Mouse (Mus musculus) heart, postnatal 14 days (tissue): ENCODE measurements around the gene Prkce. TPM values are rescaled to one million over a fixed set of nuclear protein-coding genes. Genes with fewer than 3 reads are reported as not detected.

ENCODE experiments used
- DNase-seq, 2 experiments: peaks; one replicate each; pipeline ENCODE4 v3.0.0; 2021 to 2022
- intact Hi-C: fragments of 180-260 bp; cut with DNase I; formaldehyde crosslinking; loops from one replicate; pipeline ENCODE4 v1.15.1; 2025
- total RNA-seq, 2 experiments: library from RNA; stranded (reverse); gene quantifications; 2 replicates each; pipeline ENCODE4 v1.2.3; 2021

Gene Prkce
- total RNA-seq, 2 experiments from 2014 or later, result 28.7 to 29.1 TPM

DNA sequence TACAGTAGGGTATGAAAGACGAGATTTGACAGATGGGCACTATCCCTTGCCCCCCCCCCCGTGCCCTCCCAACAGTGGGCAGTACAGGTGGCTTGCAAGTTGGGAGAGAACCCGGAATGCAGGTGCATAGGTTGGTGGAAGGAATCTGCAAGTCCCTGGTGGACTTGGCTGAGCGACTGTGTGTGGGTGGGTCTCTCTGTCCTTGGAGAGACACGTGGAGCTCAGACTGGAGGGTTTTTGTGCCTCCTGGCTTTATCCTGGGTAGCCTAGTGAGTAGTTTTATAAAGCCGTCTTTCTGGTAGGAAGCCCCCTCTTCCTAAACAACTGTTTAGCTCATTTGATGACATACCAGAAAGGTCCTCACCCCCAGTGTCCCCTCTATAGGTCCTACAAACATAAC is 1.5 kb downstream of the Prkce start:
- DNase-seq, result no peak
- intact Hi-C loops, result loop anchor here (2.0 to 5.0 kb wide), 2 partner anchors 38 to 68 kb away; no protein-coding TSS in a partner anchor

DNA sequence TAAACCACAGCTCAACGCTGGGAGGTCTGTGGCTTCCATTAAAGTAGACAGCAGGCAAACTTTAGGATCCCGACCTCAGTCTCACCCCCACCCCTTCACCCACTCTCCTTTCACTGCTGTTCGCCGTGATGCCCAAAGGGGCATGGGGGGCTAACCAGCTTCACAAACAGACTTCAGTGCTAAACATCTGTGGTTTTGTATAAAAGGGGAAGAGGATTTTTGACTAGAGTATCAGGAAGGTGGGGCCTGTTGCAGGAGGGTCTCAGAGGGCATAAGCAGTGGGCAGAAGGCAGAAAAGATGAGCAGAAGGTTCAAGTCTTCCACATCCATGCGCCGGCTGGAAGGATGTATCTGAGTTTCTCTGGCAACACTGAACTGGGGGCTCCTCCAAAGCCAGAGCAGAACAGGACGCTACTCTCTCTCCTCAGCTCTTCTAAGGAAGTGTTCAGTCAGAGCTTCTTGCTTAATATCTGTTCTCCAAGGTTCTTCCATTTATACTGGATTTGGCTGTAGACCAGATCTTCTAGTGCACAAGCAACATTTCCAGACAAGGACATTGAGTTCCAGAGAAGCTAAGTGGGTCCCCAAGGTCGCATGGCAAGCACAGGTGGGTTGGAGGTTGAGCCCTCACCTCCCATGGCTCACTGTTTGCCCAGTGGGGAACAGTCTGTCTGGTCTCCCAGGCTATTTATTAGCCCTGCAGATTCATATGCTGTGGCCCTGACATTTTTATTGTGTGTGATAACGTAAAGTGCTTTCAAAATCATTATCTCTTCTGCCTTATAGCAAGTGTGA is 2.8 kb downstream of the Prkce start:
- intact Hi-C loops, result no loop called here

DNA sequence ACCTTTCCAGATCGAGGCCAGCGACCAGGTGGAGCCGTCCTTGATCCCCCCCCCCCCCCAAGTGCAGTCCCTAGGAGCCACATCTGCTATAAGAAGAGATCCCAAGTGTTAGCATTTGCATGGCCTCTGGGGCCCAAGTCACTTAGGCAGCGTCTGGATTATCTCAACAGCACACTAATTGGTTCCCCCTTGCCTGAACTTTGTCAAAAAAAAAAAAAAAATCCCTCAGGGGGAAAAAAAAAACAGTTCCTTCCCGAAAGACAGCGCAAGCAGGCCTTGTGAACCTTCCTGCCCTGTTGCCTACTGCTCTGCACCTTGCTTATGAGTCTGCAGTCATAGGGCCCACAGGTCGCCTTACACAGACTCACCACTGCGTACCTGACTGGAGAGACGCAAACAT is 7.9 kb downstream of the Prkce start:
- intact Hi-C loops, result no loop called here
- no peak for DNase-seq

More for the DNA sequence above, 2.8 kb downstream of the Prkce start:
- no peak for DNase-seq

DNA sequence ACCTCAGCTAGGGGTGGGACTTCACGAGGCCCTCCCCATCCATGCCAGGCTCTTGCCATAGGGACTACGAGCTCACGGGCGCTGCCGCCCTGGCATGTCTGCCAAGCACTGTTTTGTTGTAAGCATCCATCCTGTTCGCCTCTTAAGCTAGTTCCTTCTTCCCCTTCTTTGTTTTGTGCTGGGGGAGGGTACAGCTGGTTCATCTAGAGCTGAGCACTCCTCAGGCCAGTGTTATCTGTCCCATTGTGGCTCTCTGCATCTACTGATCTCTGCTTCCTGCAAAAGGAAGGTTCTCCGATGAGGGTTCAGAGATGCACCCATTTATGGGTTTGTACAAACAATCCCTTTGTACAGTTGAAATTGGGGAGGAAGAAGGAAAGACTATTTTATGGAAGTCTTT is 9.1 kb downstream of the Prkce start:
- no peak for DNase-seq
- intact Hi-C loops, result no loop called here

DNA sequence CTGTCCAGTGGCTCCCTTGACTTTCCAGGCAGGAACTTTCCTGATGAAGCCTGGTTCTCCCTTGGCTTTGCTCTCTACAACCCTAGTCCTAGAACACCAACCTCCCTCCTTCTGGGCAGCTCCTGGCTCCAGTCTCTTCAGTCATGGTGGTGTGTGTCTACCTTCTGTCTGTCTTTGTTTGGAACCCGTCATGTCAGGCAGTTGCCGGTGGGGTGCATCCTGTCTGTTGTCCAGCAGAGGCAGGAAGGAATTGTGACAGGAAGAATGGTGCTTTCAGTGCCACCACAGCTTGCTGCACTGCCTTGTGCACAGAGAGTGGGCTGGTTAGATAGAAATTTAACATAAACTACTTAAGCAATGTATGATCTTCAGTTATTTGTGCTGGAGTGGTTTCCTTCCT is 16.2 kb downstream of the Prkce start:
- intact Hi-C loops, result no loop called here
- DNase-seq, result no peak

DNA sequence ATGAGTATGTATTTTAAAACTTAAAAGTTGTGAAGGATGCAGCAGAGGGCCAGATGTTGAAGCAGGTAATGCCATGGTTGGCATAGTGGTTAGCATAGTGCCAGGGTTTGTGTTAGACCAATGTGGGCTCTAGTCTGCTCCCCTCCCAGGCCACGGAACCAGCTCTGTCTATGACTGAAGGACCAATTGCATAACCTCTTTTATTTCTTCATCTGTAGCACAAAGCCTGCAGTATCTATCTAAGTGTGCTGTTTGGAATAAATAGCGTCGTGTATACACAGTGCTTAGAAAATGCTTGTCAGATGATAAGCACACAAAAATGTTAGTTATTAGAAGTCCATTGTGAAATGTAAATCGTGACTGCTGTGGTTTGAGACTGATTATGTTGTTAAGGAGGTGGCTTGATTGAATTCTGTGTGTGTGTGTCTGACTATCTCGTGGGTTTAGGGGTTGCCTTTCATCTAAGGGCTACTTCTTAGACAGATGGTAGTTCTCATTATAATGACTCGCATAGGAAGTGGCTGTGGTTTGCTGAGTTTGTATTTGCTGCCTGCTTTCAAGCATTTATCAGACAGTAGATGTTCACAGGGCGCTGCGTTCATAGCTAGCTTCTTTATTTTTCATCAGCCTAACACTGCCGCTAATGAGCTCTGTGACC is 17.1 kb downstream of the Prkce start:
- no peak for DNase-seq
- intact Hi-C loops, result no loop called here

DNA sequence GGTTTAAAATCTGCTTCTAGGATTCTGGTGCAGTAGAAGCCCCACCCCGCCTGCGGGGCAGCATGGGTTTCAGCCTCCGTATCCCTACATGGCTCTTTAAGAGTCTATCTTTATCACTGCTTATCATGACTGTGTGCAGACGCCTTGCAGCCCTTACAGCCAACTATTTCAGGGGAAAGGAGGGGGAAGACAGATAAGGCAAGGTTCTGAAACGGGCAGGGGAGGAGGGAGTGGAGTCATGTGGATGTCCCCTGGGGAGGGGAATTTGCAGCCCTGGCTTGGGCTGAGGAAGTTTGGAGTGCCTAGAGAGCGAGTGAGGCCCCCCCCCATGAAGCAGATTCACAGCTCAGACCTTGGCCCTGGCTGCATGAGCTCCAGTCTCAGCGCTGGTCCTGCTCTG is 18.0 kb downstream of the Prkce start:
- intact Hi-C loops, result no loop called here
- DNase-seq, result peak; percentile 53 to 58

DNA sequence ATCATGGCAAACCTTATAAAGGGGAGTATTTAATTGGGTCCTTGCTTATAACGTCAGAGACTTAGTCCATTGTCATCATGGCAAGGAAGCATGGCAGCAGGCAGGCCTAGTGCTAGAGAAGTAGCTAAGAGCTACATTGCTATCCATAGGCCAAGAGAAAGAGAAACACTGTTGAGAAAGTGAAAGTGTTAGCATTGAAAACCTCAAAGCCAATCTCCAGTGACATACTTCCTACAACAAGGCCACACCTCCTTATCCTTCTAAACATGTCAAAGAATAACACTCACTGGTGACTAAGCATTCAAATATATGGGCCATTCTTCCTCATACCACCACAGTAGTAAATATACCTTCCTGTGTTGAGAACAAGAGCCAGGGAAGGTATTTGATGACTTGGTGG is 20.2 kb downstream of the Prkce start:
- DNase-seq, result no peak
- intact Hi-C loops, result no loop called here

DNA sequence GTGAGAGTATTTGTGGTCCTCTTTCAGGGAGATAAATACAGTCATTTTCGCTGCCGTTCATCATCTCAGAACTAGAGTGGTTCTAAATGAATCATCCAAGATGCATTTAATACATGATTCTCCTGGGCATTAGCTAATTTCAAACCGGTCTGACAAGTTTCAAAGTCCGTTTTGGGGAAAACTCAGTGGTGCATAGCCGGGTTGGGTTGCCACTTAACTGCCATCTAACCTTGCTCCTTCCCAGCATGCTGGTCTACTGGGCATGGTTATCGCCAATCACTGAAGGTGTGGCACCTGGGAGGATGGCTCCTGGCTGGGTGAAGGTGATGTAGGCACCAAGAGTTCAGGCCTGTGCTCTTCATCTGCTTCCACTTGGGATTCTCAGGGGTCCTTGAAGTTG is 26.4 kb downstream of the Prkce start:
- intact Hi-C loops, result no loop called here
- no peak for DNase-seq

DNA sequence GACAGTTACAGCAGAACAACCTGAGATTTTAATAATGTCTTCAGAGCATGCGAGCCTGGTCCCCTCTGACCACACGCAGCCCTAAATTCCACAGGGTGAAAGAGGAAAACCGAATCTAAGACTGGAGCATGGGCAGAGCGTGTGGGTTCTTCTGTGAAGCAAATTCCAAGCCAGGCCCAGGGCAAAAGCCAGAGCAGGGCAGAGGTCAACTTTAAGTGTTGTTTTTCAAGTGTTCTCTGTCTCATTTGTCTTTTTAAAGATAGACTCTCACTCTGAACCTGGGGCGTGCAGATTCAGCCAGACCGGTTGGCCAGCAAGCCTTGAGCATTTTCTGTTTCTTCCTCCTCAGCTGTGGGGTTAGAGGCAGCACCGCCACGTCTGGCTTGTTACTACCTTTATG is 27.3 kb downstream of the Prkce start:
- intact Hi-C loops, result no loop called here
- no peak for DNase-seq

DNA sequence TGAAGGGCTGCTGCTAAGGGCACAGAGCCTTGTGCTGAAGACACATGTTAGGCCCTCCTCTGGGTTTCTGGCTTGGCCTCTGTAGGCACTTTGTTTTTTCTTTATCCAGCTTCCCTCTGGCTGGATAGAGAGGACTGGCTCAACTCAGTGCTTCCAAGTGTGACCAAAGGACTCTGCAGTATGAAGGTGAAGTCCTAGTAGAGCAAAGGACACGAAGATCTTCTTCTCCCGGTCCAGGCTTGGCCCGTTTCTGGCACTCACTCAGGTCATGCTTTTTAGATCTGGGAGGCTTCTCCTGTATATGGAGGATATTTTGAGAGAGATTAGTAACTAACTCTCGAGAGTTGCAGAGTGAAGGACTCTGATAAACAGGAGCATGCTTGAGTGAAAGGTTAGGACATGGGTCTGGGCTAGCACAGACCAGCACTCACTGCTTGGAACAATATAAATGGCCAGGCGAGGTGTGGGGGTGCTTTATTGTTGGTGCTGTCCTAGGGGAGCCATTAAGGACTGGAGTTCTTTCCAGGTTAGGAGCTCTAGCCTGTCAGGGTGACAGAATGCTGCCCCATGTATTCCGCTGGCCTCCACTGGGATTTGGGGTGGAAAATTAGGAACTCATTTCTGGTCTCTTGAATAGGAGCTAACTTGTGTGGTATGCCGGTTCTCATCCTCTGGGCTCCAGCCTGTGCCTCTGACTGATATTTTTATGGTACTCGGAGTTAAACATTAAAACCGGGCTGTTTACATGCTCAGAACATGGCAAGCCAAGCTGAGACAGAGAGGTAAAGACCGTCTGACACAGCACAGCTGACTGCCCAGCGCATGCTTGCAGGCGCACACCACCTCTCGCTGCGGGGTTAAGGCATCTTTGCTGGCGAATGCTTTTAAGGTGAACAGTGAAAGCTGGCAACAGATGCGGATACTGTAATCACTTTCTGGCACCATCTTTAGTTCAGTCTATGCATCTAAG is 31.2 kb downstream of the Prkce start:
- no peak for DNase-seq
- intact Hi-C loops, result no loop called here

DNA sequence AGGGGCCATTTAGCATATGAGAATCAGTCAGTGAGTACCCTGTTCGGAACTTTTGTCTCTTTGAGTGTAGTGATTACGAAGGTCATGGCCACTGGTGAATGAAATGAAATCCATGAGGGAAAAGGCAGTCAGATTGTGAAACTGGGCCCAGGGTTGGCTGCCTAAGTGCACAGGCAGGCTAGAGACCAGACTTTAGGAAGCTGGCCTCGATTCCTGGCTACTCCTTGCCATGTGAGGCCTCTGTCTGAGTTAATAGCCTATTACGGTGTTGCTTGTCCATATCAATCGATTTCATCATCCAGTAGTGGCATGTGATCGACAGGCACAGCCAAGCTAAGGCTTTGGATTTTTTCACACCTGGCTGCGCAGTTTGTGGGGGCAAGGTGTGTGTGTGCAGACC is 34.4 kb downstream of the Prkce start:
- intact Hi-C loops, result no loop called here
- DNase-seq, result no peak

DNA sequence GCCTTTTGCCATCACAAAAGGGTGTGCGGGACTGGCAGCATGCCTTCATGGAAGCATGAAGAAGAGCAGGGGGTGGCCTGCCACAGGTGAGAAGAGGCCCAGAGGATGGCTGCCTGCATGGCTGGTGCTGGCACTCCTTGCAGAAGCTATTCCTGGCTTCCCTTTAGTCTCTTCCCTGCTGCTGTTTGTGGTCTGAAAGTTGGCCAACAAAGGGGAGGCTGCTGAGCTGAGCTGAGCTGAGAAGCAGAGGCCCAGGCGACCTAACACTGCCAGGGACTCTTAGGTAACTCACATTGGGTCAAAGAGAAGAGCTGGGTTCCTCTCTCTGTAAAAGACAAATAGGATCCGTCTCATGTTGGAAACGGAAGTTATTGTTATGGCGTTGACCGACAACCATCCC is 35.4 kb downstream of the Prkce start:
- intact Hi-C loops, result no loop called here

DNA sequence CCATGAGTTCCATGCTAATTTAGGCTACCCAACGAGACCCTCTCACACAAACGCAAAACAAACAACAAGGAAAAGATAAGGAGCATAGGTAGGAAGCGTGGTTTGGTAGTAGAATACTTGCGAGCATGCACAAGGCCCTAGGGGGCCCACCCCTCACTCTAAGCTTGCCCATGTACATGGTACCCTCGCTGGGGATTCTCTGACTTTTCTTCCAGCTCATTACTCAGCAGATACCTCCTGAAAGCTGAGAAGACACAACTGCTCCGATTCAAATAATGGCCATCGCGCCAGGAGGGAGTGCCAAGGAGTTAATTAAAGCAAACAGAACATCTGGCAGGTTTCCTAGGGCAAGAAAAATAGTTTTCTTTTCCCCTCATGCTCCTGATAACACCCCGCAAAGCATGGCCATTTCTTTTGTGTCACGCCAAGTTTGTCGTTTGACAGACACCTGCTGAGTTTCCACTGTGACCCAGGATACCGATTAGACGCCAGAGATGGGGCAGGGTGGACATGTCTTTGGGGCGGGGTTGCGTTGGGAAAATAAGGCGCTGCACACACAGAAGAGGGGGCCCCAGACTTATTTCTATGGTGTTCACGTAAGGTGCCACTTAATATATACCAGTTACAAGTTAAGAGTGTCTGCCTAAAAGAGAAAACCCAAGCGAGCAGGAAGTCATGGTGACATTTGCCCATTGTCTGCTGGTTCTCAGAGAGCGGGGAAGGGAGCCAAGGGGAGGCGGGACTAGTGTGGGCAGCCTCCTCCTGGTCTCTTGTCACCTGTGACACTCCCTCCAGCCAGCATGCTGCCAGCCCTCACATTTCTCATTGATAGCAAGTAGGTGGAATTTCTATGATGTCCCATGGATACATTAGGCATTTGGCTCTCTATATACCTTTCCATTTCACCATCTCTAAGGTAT is 36.2 kb downstream of the Prkce start:
- peak; percentile 37 to 58 for DNase-seq
- intact Hi-C loops, result no loop called here

More for the DNA sequence above, 35.4 kb downstream of the Prkce start:
- peak; percentile 26 to 28 for DNase-seq

DNA sequence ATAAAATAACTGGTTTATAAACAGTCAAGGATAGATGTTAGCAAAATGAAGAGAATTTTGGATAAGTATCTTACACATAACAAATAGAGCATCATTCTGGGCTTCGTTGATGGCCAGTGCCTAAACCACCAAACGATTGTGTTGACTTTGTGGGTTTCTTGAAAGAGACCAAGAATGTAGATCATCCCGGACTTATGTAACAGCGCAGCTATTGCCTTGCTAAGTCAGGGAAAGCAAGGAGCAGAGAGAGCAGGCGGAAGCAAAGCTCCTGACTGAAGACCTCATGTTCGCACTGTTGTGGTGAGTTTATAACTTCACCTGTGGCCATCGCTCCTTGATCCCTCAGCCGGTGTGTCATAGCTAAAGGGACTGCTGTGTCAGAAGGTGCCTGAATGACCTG is 38.7 kb downstream of the Prkce start:
- no peak for DNase-seq
- intact Hi-C loops, result loop anchor here (5.0 kb wide), 1 partner anchor 39 kb away; the partner anchor contains the start of gene Prkce

DNA sequence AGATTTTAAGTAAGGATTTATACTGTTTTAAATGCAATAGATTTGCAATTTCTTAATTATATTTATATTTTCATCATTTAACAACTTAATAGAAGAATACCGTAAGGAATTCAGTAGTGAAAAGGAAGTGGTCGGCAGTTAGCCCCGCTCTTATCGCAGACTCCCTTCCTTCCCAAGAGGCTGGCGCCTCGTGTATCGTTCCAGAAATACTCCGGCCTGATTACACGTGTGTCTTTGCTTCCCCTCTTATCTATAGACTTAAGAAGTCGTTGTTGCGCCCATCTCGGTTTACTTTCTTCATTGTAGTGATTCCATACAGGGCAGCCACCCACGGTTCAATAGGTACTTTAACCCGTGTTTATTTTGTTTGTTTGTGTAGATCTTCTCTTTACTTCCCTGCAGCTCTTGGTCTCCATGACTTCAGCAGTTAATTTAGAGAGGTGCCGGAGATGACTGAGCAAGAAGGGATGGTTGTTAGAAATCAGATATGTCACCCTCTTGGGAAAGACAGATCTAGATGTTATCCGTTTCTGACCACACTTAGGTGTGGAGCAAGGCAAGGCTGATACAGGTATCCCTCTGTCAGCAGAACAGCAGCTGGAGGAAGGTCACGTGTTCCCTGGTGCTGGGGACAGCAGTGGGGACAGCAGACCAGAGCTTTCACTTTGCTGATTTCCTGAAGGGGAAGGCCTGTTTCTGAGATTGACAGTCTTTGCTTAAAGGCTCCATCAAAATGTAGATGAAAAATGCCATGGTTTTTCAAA is 40.7 kb downstream of the Prkce start:
- intact Hi-C loops, result loop anchor here (5.0 kb wide), 1 partner anchor 41 kb away; the partner anchor contains the start of gene Prkce

DNA sequence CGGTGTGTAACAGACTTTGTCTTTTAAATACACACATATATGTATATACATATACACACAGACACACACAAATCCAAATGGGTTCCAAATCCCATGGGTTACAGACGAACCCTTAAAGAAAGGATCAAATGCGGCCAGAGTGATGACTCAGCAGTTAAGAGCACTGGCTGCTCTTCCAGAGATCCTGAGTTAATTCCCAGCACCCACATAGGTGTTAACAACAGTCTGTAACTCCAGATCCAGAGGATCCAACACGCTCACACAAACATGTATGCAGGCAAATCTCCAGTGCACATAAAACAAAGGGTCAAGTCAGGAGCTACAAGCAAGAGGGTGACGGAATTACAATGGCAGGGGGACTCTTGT is 41.2 kb downstream of the Prkce start:
- intact Hi-C loops, result loop anchor here (5.0 kb wide), 1 partner anchor 42 kb away; the partner anchor contains the start of gene Prkce
- no peak for DNase-seq

More for the DNA sequence above, 40.7 kb downstream of the Prkce start:
- DNase-seq, result no peak

DNA sequence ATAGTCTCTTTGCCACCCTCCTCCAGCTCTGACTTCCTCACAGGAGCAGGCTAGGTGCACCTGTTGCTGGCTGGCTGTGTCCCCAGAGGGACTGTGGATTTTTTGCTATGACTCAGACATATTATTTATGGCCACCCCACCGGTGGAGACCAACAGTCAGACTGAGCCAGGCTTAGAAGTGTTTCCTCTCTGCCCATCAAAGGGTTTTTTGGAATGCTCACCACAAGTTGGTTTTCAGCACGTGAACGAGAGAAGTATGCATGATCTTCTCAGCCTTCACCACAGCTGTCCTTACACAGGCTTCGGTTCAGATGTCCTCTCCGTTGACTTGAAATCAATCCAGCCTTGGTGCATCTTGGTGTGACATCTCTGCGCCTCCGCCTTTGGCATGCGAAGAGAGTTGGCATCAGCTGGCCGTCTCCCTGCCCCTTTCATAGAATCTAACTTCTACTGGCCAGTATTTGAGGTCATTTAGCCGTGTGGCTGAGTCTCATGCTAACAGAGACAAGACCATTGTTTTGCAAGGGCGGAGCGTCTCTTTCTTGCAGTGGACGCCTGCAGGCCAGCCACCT is 42.2 kb downstream of the Prkce start:
- no peak for DNase-seq
- intact Hi-C loops, result loop anchor here (5.0 kb wide), 1 partner anchor 42 kb away; the partner anchor contains the start of gene Prkce

DNA sequence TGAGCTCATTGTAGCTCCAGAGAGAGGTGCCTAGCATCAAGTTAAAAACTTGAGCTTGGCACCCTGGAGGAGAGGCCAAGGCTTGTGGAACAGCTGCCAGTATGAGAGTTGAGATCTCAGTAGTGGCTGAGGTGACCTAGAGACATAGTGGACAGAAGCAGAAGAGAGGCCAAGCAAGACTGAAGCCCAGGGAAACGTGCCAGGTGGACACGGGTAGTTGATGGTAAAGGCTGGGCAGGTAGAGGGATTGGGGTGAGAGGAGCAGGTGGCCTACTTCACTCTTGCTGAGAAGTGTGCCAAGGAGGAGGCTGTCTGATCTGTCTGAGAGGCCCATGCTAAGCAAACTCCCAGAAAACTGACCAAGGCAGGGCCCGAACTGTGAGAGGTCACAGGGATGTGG is 44.6 kb downstream of the Prkce start:
- intact Hi-C loops, result no loop called here
- no peak for DNase-seq
